Mouse (Mus musculus) spleen, adult 2 months (tissue): ENCODE measurements around the gene App.

Experiments used
- CTCF ChIP-seq: fragments of 200-500 bp; IDR thresholded peaks from 2 replicates; pipeline ENCODE4 v1.5.1; 2011; ENCODE audit warnings: mild to moderate bottlenecking, inconsistent platforms; ENCODE audit not compliant: insufficient read depth, insufficient read length, insufficient replicate concordance; ENCODE audit errors: extremely low read depth
- POLR2A ChIP-seq: fragments of 200-500 bp; IDR thresholded peaks from 2 replicates; pipeline ENCODE4 v1.6.1; 2011; ENCODE audit warnings: low read depth, low read length, inconsistent platforms

DNA sequence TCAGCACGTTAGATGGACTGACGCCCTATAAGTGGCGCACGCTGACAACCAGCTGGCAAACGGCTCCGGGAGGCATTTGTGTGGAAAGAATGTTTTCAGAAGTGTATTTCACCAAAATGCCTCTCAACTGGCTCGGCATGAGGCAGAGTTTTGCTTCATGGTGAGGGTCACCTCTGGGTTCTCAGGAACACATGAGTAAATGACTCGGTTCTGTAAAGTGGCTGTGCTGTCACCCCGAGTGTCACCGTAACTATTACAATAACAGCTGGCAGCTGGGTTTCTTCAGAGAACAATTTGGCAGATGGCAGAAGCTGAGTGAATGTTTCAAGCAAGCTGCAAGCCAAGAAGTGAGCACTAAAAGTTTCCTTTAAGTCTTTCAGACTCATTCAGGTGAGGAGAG is 85.4 kb downstream of the App start:
- TF ChIP-seq CTCF (no peak), POLR2A (no peak)
